Mouse (Mus musculus) liver, adult 2 months (tissue): ENCODE data around the gene Mrpl49. TPM values are rescaled to one million over a fixed set of nuclear protein-coding genes. Genes with fewer than 3 reads are reported as not detected.

Experiments used
- DNase-seq: peaks from one replicate; pipeline ENCODE4 v3.0.0-alpha.2; 2011; ENCODE audit warnings: low read depth, low spot score; ENCODE audit errors: extremely low read depth
- H3K27ac ChIP-seq: fragments of 200-500 bp; replicated peaks from 2 replicates; pipeline ENCODE4 v1.5.1; 2012; ENCODE audit warnings: low read depth, mild to moderate bottlenecking, control low read depth, inconsistent platforms, low read length; ENCODE audit not compliant: insufficient read depth
- H3K27me3 ChIP-seq: fragments of 200-500 bp; 2 replicates; pipeline ENCODE4 v1.6.1; 2012; ENCODE audit warnings: mild to moderate bottlenecking, moderate library complexity, low read length, inconsistent platforms; ENCODE audit not compliant: control insufficient read depth, insufficient read depth
- H3K36me3 ChIP-seq: fragments of 200-500 bp; 2 replicates; pipeline ENCODE4 v1.6.1; 2012; ENCODE audit warnings: low read length, inconsistent platforms; ENCODE audit not compliant: control insufficient read depth, insufficient read depth
- H3K4me1 ChIP-seq: fragments of 200-500 bp; 2 replicates; pipeline ENCODE4 v1.6.1; 2011; ENCODE audit warnings: low read length; ENCODE audit not compliant: control insufficient read depth, insufficient read depth
- H3K4me3 ChIP-seq: fragments of 200-500 bp; 2 replicates; pipeline ENCODE4 v1.5.1; 2011; ENCODE audit warnings: low read depth, mild to moderate bottlenecking, control low read depth, low read length, moderate library complexity; ENCODE audit not compliant: insufficient read depth
- H3K79me2 ChIP-seq: fragments of 200-500 bp; 2 replicates; pipeline ENCODE4 v1.6.1; 2012; ENCODE audit warnings: inconsistent platforms, mild to moderate bottlenecking, low read length, moderate library complexity; ENCODE audit not compliant: control insufficient read depth, insufficient read depth
- H3K9ac ChIP-seq: fragments of 200-500 bp; 2 replicates; pipeline ENCODE4 v1.6.1; 2012; ENCODE audit warnings: low read depth, mild to moderate bottlenecking, control low read depth, inconsistent platforms, low read length
- CTCF ChIP-seq: fragments of 200-500 bp; IDR thresholded peaks from 2 replicates; pipeline ENCODE4 v1.5.1; 2011; ENCODE audit warnings: low read depth, low read length, control low read depth
- POLR2A ChIP-seq: fragments of 200-500 bp; IDR thresholded peaks from 2 replicates; pipeline ENCODE4 v1.6.1; 2011; ENCODE audit warnings: low read length, control low read depth; ENCODE audit not compliant: insufficient read depth; ENCODE audit errors: extremely low read depth
- WGBS: fragments of 180-500 bp; shearing (Covaris S2); methylation state at CpG from one replicate; pipeline ENCODE4 v1.1.7; 2018; 5-methylcytosine and 5-hydroxymethylcytosine counted together
- polyA plus RNA-seq: library from polyadenylated mRNA; depleted of rRNA; stranded (reverse); fragments of >200 nt; gene quantifications from 2 replicates; pipeline ENCODE4 v1.2.3, GENCODE M21; 2012
- total RNA-seq: library from RNA; depleted of rRNA; stranded (reverse); fragments of >200 nt; gene quantifications from 2 replicates; pipeline ENCODE4 v1.2.3, GENCODE M21; 2014

Mrpl49 gene
- total and polyA plus RNA-seq, 2 experiments: 13.6 to 27.1 TPM

DNA sequence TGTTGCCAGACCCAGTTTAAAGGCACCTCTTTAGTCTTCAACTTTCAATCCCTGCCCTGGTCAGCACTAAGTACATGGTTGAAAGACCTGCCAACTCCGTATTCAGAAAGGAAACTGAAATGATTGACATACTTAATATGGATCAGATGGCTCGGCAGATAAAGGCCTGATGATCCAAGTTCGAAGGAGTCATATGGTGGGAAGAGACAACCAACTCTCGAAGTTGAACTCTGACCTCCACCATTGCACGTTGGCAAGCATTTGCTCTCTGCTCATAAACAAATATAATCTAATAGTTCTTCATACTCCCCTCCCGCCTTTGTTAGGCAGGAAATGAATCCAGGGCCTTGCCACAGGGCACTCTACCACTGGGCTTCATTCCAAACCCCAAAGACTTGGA, 28.6 kb downstream of the Mrpl49 start:
- H3K9ac ChIP-seq: no peak overlapping the region
- DNase-seq: no peak
- 52% methylated on average over 6 of the region's 6 CpGs for WGBS
- no peak overlapping the region for H3K4me3 ChIP-seq
- H3K79me2 ChIP-seq: no peaks in the 10 kb centered on the region
- no peak overlapping the region for H3K27ac ChIP-seq
- no peak for TF ChIP-seq CTCF
- TF ChIP-seq POLR2A: no peak
- peaks cover 4% of the 10 kb centered on the region for H3K4me1 ChIP-seq
- H3K27me3 ChIP-seq: no peaks in the 10 kb centered on the region
- no peaks in the 10 kb centered on the region for H3K36me3 ChIP-seq

GRCm38 (mm10) chr19:6023930-6024329, 33.7 kb downstream of the Mrpl49 start:
- Histone ChIP-seq H3K79me2 (no peaks in the 10 kb centered on the region), H3K4me3 (no peak overlapping the region), H3K4me1 (peaks cover 6% of the 10 kb centered on the region), H3K9ac (no peak overlapping the region), H3K27me3 (no peaks in the 10 kb centered on the region), H3K36me3 (no peaks in the 10 kb centered on the region), H3K27ac (no peak overlapping the region)
- TF ChIP-seq CTCF: no peak
- no peak for TF ChIP-seq POLR2A
- WGBS: 58% methylated on average over 7 of the region's 7 CpGs
- DNase-seq: peak; percentile 57

- H3K27ac ChIP-seq: no peak overlapping the region
- H3K27me3 ChIP-seq: no peaks in the 10 kb centered on the region
- 92% methylated on average over 8 of the region's 8 CpGs for WGBS
- H3K4me3 ChIP-seq: no peak overlapping the region
- no peak overlapping the region for H3K9ac ChIP-seq
- no peak for TF ChIP-seq POLR2A
- TF ChIP-seq CTCF: no peak
- H3K4me1 ChIP-seq: peaks cover 6% of the 10 kb centered on the region
- no peaks in the 10 kb centered on the region for H3K79me2 ChIP-seq
- no peaks in the 10 kb centered on the region for H3K36me3 ChIP-seq
- no peak for DNase-seq
Measured at GRCm38 (mm10) chr19:6023059-6023458, 34.5 kb downstream of the Mrpl49 start.

DNA sequence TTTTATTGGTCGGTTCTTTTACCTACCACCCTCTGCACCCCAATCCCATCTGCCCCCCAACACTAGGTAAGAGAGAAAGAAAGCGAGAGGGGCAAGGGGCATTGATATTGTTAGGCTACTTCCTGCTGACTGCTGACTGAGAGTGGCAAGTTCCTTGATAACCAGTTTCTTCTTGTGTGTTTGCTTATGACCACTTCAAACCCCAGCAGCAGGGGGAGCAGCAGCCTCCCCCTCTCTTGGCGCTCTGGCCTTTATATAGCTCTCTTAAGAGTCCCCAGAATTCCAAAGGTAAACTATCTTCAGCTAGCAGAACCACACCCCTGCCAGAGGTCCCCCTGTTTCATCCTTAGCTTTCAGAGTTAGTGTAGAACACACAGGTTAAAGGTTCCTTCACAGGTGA, 37.3 kb downstream of the Mrpl49 start:
- H3K79me2 ChIP-seq: no peaks in the 10 kb centered on the region
- H3K36me3 ChIP-seq: no peaks in the 10 kb centered on the region
- no peak for DNase-seq
- 70% methylated on average over 3 of the region's 3 CpGs for WGBS
- TF ChIP-seq POLR2A (no peak), CTCF (no peak)
- H3K27ac ChIP-seq: no peak overlapping the region
- peaks cover 11% of the 10 kb centered on the region for H3K4me1 ChIP-seq
- H3K4me3 ChIP-seq: no peak overlapping the region
- H3K27me3 ChIP-seq: no peaks in the 10 kb centered on the region
- H3K9ac ChIP-seq: no peak overlapping the region

DNA sequence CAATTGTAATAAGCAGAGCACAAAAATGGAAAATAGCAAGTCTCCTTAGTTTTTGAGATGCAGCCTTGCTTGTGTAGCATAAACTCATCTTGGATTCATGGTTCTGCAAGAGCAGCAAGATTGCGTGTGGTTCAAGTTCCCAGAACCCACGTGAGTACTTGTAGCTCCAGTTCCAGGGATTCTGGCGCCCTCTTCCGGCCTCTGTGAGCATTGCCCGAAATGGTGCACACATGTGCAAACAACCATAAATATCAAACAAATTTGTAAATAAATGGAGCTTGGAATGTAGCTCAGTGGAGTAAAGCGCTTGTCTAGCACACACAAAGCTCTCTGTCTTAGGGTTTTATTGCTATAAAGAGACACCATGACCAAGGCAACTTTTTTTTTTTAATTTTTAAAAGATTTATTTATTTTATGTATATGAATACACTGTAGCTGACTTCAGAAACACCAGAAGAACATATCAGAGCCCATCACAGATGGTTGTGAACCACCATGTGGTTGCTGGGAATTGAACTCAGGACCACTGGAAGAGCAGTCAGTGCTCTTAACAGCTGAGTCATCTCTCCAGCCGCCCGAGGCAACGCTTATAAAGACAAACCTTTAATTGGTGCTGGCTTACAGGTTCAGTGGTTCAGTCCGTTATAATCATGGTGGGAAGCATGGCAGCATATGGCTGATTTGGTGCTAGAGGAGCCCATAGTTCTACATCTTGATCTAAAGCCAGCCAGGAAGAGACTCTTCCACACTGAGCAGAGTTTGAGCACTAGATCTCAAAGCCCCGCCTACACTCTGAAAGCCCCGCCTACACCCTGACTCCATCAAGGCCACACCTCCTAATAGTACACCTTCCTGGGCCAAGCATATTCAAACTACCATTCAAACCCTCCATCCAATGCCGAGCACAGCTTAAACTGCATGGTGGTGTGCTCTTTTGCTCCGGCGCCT, 39.2 kb downstream of the Mrpl49 start:
- Histone ChIP-seq H3K27me3 (no peaks in the 10 kb centered on the region), H3K9ac (0 out of 2 replicates have a peak overlapping the region, but pooled peaks have one; percentile 22), H3K79me2 (no peaks in the 10 kb centered on the region), H3K4me1 (peaks cover 10% of the 10 kb centered on the region), H3K36me3 (no peaks in the 10 kb centered on the region), H3K27ac (no peak overlapping the region), H3K4me3 (no peak overlapping the region)
- DNase-seq: peak; percentile 85
- TF ChIP-seq CTCF (peak; percentile 96), POLR2A (no peak)
- WGBS: 30% methylated on average over 15 of the region's 15 CpGs

DNA sequence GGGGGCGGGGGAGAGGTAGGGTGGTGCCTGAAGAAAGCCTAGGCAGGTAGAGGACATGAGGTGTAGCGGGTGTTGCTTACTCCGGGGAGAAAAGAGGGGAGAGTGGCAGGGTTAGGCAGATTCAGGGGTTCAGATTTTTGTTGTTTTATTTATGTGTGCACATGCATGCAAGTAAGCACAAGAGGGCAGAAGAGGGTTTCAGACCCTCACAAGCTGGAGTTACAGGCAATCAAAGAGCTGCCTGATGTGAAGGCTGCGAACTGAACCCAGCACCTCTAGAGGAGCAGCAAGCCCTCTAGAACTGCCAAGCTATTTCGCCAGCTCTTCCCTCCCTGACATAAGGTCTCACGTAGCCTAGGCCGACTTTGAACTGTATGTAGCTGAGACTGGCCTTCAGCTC, 41.1 kb downstream of the Mrpl49 start:
- H3K36me3 ChIP-seq: no peaks in the 10 kb centered on the region; the same call in 1 of the 2 replicates
- DNase-seq: no peak
- WGBS: 81% methylated on average over 7 of the region's 7 CpGs
- H3K27ac ChIP-seq: no peak overlapping the region
- TF ChIP-seq POLR2A: no peak
- TF ChIP-seq CTCF: no peak
- H3K79me2 ChIP-seq: no peaks in the 10 kb centered on the region
- no peak overlapping the region for H3K4me3 ChIP-seq
- no peaks in the 10 kb centered on the region for H3K27me3 ChIP-seq
- H3K9ac ChIP-seq: no peak overlapping the region
- peaks cover 10% of the 10 kb centered on the region for H3K4me1 ChIP-seq
